Mouse (Mus musculus): Measurements from ENCODE around the gene Adgrf3.
"Not testable (repeated sequence)": the region's sequence is repeated elsewhere in the genome, so short reads cannot be mapped to it uniquely, and the experiment has no call there.

Adgrf3 gene

DNA sequence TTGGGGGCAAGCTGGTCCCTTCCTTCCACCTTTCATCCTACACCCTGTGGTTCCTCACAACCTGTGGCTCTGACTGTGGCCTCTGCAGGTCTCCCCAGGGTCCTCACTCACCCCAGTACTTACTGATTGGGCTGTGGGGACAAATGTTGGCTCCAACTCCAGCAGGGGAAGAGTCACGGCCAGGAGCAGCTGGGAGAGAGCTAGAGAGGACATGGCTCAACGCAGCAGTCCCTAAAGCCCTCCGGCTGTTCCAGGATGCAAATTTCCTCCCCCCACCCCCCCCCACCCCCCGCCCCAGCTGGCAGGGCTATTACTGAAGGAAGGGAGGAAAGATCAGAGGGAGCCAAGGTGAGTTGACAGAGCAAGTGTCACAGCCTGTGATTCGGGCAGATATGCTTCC lies at the start of gene Adgrf3:
TSS of gene Adgrf3 (minus strand) at position 230 of the 400 bp plus-strand sequence.
- DNase-seq (ENCODE audit: low read depth) = no peak

GRCm38 (mm10) chr5:30247666-30248065 lies 42.1 kb upstream of the Adgrf3 start:
- DNase-seq (ENCODE audit: low read depth) = no peak

DNA sequence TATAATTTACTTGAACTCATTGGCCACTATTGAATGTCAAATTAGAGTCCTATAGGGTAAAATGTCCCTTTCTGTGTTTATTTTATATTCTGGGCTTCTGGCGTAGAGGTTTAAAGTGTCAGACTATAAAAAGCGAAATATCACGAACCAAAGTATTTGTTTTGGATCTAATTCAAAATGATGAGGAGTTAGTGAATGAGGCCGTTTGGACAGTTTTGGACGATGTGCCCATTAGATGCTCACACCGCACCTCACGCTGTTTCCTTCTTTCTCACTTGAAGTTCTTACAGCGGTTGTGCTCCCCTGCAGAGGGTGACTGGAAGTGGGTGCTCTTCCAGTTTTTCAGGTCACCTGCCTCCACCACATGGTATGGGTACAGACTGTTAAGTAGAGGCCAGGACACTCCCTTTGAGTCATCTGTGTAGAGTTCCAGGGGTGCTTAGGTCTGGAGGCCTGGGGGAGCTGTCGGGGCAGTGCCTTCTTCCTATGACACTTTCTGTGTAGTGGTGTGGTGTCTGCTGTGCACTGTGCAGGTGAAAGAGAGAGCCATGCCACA lies 40.4 kb upstream of the Adgrf3 start:
- DNase-seq (ENCODE audit: low read depth) = no peak

DNA sequence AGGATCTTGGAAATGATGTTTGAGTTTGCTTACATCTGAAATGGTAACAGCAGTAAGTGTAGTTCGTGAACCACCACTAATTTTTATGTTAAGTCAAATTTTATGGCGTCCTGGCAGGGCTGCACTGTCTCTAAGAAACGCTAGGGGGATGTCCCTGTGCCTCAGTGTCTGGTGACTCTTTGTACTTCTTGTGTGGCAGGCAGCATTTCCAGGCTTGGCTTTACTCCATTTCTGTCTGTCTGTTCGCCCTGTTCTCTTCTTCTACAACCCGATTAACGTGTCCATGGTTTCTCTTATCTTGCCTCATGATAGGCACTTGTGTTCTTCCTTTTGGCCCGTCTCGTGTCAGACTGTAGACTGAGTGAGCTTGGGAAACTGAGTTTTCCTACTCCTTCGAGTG lies 38.2 kb upstream of the Adgrf3 start:
- DNase-seq (ENCODE audit: low read depth) = no peak

GRCm38 (mm10) chr5:30242410-30242809 lies 36.9 kb upstream of the Adgrf3 start:
- peak; percentile 54 for DNase-seq (ENCODE audit: low read depth)

- no peak for DNase-seq (ENCODE audit: low read depth)
Observed at GRCm38 (mm10) chr5:30240552-30240951, 35.0 kb upstream of the Adgrf3 start.

DNA sequence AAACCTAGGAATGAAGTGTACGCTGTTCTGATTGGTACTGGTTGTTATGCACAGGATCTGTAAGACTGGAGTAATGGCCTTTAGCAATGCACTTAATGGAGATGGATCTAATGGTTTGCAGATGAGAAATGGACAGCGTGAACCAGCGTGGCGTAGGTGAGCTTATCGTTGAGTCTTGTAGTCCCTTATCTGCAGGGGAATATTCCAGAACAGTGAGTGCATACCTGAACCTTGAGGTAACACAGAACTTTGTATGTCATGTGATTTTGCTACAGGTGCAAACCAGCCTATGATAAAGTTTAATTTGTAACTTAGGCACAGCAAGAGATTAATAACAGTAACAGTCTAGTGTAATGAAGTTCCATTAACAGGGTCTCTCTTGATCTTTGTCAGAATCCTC lies 33.0 kb upstream of the Adgrf3 start:
- no peak for DNase-seq (ENCODE audit: low read depth)

DNA sequence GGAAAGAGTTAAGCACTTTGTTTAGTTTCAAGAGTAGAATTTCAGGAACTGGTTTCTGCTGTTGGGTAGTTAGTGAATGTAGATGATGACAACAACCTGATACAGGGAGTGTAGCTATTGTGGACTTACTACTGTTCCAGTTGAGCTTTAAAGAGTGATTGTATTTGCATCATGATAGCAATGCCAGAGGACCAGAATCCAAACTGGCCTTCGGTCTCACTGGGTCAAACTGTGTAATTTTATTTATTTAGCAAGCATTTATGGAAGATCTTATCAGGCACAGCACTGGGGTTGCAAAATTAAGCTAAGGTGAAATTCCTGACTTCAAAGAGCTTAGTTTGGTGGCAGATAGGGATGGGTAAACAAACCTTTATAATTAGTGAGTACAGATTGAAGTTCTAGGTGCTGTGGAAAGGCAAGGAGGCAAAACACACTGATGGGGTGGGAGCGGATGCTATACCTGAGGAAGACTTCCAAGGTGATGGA lies 30.2 kb upstream of the Adgrf3 start:
- DNase-seq (ENCODE audit: low read depth) = no peak

- DNase-seq (ENCODE audit: low read depth) = no peak
Observed at GRCm38 (mm10) chr5:30233979-30234378, 28.5 kb upstream of the Adgrf3 start.

DNA sequence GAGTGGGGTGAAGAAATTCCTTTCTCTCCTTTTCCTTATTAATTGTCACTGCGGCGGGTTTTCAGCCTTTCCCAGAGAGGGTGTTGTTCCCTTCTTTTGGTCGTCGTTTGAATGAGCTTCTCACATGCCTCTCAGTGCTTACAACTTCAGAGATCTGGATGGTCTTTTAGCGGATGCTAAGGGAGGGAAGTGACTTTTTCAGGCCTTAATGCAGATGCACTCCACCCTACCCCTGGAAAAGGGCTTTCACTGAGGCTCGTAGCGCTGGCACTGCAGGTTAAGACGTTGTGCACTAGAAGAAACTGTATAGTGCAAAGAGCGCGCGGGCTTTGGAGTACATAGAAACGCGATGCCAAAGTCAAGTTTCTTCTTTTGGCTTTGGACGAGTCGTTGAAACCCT lies 27.5 kb upstream of the Adgrf3 start:
- DNase-seq (ENCODE audit: low read depth) = no peak

- DNase-seq (ENCODE audit: low read depth) = peak; percentile 95
Observed at GRCm38 (mm10) chr5:30232271-30232971, 26.9 kb upstream of the Adgrf3 start, which contains the start of gene Selenoi. Selenoi (plus strand) TSS chr5:30232581.

- no peak for DNase-seq (ENCODE audit: low read depth)
Observed at GRCm38 (mm10) chr5:30231891-30232270, 26.4 kb upstream of the Adgrf3 start.

- DNase-seq (ENCODE audit: low read depth) = no peak
Observed at GRCm38 (mm10) chr5:30230901-30231300, 25.4 kb upstream of the Adgrf3 start.

GRCm38 (mm10) chr5:30222681-30223080 lies 17.2 kb upstream of the Adgrf3 start:
- no peak for DNase-seq (ENCODE audit: low read depth)

GRCm38 (mm10) chr5:30220666-30221065 lies 15.1 kb upstream of the Adgrf3 start:
- DNase-seq (ENCODE audit: low read depth) = no peak

GRCm38 (mm10) chr5:30219715-30220114 lies 14.2 kb upstream of the Adgrf3 start:
- DNase-seq (ENCODE audit: low read depth) = no peak

DNA sequence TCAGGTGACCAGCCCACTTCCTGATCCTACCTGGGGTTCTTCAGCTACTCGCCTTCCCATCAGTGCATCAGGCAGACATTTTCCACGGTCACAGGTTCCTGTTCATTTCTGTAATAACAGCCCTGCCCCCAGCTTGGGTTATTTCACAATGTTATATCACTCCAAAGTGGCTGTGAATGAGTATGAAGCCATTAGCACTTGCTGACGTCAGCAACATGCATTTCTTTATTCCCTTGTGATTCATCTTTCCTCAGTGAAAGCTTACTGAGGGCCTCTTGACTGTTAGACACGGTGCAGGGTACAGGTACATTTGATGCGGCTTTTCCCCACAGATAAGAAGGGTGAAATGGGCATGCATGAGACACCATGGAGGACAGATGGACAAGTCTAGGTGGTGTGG lies 10.4 kb upstream of the Adgrf3 start:
- no peak for DNase-seq (ENCODE audit: low read depth)

DNA sequence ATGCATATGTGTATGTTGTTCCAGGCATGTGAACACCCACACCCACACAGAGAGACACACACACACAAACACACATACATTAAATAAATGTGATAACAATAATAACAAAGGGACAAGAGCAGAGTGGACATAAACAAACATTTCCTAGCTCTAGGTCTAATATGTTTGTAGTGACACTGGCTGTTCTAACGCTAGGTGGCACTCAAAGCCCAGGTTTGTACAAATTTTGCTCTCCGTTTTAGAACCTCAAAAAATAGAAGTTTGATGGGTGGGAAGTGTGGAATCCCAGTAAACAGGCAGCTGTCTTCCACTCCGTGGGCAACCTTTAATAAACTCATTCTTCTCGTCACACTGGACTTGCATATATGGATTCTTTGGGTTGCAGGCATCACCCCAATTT lies 9.4 kb upstream of the Adgrf3 start:
- no peak for DNase-seq (ENCODE audit: low read depth)

DNA sequence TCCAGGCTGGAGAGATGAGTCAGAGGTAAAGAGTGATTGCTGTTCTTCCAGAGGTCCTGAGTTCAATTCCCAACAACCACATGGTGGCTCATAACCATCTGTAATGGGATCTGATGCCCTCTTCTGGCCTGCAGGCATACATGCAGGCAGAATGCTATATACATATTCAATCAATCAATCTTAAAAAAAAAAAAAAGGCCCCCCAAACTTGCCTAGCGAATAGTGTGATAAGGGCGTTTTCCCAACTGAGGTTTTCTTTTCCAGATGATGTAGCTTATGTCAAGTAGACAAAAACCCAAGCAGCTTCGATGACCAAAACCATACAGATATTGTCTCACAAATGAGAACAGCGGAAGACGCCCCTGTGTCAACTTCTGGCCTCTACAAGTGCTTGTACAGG lies 5.2 kb upstream of the Adgrf3 start:
- DNase-seq (ENCODE audit: low read depth) = not testable (repeated sequence)

DNA sequence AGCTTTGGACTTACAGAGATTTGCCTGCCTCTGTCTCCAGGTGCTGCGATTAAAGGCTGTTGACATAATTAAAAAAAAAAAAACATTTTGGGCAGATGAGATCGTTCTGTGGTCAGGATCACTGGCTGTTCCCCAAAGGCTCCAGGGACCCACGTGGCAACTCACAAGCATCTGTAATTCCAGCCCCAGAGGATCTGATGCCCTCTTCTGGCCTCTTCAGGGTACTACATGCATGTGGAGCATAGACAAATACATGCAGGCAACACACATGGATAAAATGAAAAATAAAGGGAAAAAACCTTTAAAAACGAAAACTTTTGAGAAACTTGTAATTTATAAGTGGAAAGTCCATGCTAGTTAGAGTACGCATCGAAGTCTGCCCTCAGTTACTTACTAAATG lies 1.8 kb upstream of the Adgrf3 start:
- DNase-seq (ENCODE audit: low read depth) = no peak

DNA sequence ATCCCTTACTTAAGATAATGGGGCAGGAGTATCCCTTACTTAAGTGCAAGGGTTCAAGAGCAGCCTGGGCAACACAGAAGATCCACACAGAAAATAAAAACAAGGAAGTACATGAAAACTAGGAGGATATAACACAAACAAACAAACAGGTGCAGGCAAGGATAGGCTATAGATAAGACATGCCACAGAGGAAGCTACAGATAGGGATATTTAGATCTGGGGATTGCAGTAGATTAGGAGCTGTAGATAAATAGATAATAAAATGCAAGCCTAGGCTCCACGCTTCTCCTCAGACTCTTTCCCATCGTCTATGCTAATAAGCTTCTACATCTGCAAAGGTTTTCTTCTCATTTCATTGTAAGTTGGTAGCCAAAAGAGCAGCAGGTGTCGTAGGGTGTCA lies 488 bp downstream of the Adgrf3 start:
- DNase-seq (ENCODE audit: low read depth) = no peak

GRCm38 (mm10) chr5:30204441-30204840 lies 1.1 kb downstream of the Adgrf3 start:
- DNase-seq (ENCODE audit: low read depth) = no peak

GRCm38 (mm10) chr5:30203216-30203885 lies 2.2 kb downstream of the Adgrf3 start:
- no peak for DNase-seq (ENCODE audit: low read depth)
